Mouse (Mus musculus) spleen, postnatal 14 days (tissue): ENCODE results near the gene Snu13.
A peak's percentile ranks its signal among the peaks of the same experiment; 100 is the strongest.

Source experiments
- DNase-seq, 2 experiments: peaks; one replicate each; pipeline ENCODE4 v3.0.0; 2021 to 2022; ENCODE audit warnings: low spot score in 2 of 2

The Snu13 gene

GRCm38 (mm10) chr15:82027276-82027675 is 20.1 kb downstream of the Snu13 start:
- DNase-seq: no peak

GRCm38 (mm10) chr15:82023965-82024635 is 23.3 kb downstream of the Snu13 start:
- no peak for DNase-seq

DNA sequence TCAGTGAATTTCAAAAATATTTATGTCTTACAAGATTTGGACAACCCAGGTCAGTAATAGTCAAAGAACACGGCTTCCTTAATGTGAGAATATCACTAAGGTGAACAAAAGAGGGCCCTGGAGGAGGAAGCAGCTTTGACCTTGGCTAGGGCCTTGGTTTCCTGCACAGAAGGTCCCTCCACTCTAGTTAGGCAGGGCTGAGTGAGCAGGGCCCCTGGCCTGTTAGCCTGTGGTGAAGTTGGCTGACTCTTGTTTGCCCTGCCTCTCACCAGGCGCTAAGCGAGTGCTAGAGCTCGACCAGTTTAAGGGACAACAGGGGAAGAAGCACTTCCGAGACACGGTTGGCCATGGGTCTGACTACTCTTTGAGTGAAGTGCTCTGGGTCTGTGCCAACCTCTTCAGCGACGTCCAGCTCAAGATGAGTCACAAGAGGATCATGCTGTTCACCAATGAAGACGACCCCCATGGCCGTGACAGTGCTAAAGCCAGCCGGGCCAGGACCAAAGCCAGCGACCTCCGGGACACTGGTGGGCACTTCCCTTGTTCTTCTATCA is 24.8 kb downstream of the Snu13 start:
- no peak for DNase-seq

- DNase-seq: no peak
Observed at GRCm38 (mm10) chr15:82019288-82019687, 28.1 kb downstream of the Snu13 start.

GRCm38 (mm10) chr15:82017461-82017860 is 29.9 kb downstream of the Snu13 start:
- DNase-seq: no peak

DNA sequence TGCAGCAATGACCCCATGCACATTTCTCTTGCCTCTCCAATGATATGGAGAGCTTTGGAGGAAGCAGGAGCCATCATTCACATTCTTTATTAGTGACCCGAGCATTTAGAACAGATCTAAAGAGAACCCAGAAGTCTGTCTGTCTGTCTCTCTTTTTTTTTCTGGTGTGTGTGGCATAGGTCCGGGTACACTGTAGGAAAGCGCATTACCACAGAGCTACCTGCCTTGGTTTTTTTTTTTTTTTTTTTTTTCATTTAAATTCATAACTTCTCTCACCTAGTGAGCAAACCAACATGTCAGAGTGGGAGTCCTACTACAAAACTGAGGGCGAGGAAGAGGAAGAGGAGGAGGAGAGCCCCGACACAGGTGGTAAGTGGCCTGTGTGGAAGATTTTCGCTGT is 30.6 kb downstream of the Snu13 start:
- DNase-seq: no peak

- peak; percentile 100 for DNase-seq
Observed at GRCm38 (mm10) chr15:82016101-82016808, 31.1 kb downstream of the Snu13 start.

DNA sequence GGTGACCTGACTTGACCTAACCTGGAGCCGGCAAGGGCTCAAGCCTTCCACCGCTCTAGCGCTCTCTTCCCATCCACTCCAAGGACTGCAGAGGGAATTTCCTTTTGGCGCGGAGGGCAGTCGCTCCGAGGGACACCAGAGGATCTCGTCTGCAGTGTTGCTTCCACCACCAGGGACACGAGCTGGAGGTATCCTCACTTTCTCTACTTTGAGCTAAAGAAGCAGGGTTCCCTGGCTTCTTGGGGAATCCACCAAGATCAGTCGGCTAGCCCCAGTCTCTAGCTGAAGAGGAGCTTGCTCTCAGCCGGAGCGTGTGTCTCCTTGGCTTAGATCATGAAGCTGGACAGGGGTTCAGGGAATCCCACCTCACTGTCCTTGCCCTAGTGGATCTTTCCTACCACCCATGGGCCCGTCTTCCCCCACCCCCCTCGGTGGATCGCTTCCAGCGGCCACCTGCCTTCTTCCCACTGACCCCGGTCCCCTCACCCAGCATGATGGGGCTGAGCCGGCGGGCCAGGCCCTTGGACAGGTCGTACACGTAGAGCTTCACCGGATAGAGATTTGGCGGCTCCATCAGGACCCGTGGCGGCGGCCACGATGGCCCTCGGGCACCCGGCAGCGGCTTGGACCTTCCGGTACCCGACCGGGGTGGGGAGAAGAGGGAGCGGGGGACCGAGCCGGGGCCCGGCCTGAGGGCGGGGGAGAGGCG is 31.9 kb downstream of the Snu13 start:
- DNase-seq: no peak

- DNase-seq: no peak
Observed at GRCm38 (mm10) chr15:82014745-82015391, 32.5 kb downstream of the Snu13 start.

- DNase-seq: no peak
Observed at GRCm38 (mm10) chr15:82011947-82012346, 35.5 kb downstream of the Snu13 start.

DNA sequence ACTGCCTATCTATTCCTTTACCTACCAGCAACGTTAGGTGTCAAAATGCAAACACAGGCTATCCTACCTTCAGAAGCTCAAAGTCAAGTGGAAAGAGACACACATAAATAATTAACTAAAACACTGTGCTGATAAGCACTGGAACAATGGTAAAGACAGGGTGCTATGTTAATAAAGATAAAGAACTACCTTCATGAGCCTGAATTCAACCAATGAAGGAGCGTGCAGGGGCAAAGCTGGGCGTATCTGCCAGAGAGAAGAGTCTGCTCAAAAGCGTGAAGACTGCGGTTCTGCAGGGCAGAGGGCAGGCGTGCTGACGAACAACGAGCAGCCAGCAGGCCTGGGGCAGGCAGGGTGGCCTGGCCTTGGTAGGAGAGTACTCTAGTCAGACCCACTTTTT is 43.1 kb downstream of the Snu13 start:
- no peak for DNase-seq

- no peak for DNase-seq
Observed at GRCm38 (mm10) chr15:81993992-81994391, 53.4 kb downstream of the Snu13 start.

GRCm38 (mm10) chr15:81990549-81990948 is 56.8 kb downstream of the Snu13 start:
- peak; percentile 29 to 32 for DNase-seq
